Mouse (Mus musculus) erythroblast, embryonic 14.5 days (primary cell): Measurements from ENCODE around the gene Minar1.

ENCODE experiments used
- GATA1 ChIP-seq: IDR thresholded peaks from 2 replicates; pipeline ENCODE4 v1.6.1; 2012; ENCODE audit warnings: low read length, inconsistent platforms, mixed read lengths
- TAL1 ChIP-seq: IDR thresholded peaks from 3 replicates; pipeline ENCODE4 v1.6.1; 2012; ENCODE audit warnings: low read length, inconsistent platforms, mixed read lengths

DNA sequence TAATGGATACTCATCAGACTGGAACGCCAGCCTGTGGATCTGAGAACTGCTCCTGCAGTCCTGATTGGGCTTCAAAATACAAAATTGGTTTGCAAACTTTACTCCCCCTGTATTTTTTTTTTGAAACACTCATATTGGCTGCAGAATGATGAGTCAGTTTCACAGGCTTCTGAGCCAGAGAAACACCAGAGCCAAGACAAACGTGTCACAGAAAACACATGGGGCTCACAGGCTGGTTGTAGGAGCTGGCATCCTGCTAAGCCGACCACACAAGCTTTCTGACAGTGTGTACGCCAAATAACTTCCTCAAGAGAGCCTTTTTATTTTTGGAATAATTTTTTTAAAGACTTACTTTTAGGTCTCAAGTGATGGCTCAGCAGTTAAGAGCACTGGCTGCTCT lies 47.0 kb upstream of the Minar1 start:
- TF ChIP-seq TAL1 (no peak), GATA1 (no peak)
